Mouse (Mus musculus) 3T3-L1 (cell line): ENCODE results near the gene C530008M17Rik.

Source experiments
- DNase-seq: peaks from one replicate; pipeline ENCODE4 v3.0.0-alpha.2; 2015; ENCODE audit warnings: low read depth, low spot score

C530008M17Rik gene

DNA sequence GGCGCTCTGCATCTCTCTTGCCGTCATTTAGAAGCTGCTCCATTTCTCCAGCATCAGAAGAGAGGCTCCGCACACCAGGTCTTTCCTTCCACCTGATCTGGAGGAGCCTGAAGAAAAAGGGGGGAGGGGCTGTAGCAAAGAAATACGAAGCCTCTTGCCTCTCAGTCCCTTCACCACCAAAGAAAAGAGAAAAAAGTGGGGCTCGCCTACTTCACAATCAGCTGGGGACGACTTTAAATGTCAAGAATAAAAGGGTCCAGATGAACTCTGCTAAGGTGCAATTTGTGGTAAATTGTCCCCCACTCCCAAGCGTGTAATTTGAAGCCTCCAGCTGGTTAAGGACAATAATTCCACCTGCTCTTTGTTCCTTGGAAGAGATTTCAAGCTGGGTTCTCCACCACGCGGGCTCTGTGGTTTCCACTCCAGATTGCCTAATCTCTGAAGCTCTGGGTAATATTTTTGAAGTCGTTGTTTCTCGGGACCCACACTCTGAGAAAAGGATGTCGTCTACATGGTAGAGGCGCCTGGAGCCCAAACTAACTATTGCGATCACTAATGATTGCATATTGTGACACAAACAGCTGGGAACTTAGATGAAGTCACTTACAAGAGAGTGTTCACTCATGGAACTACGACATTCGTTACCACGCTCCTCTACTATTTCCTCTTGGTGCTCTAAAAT is 176.4 kb downstream of the C530008M17Rik start:
- no peak for DNase-seq

DNA sequence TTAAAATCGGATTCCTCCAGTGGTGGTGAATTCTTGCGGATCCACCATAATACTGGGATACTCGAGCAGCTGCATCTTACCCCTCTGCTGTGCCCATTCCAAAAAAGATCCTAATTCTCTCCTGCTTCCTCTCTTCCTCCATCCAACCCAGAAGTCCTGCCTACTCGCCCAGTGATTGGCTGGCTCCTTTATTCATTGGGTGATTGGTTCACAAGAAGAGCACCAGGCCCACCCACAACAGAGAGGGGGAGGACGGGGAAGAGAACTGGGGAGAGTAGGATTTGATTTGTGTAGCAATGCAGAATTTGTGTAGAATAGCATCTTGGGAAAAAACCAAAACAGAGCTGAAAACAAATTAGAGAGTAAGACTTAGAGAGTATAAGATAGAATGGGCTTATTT is 180.7 kb downstream of the C530008M17Rik start:
- peak; percentile 88 for DNase-seq

DNA sequence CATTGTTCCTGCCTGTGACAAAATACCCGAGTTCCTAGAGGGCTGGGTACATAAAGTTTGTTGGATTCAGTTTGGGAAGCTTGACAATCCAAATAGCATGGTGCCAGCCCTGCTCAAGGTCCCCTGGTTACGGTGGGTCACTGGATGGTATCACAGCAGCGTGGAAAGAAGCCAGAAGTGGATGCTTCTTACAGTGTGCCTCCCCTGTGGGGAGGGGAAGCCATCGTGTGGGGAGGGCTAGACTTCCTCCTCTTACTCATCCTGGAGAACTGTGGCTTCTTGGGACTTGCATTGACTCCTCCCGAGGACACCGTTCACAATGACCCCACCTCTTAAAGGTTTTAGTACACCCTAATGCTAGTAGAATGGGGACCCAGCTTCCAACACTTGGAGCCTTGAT is 183.5 kb downstream of the C530008M17Rik start:
- no peak for DNase-seq

DNA sequence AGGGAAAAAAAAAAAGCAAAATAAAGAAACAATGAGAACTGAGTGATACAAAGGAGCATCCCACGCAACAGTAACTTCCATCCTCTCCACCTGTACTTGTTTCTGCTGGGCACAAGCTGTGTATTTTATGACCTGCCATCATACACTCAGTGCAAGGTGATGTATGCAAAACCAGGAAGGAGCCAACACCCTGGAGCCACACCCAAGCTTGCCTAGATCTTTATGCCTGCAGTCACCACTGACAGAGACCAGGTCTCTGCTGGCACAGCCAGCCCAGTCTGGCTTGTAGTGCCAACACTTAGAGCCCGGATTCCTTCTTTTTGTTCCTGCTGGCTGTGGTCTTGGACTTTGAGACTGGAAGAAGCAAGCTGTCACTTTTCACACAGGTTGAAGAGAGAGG is 185.5 kb downstream of the C530008M17Rik start:
- DNase-seq: no peak

DNA sequence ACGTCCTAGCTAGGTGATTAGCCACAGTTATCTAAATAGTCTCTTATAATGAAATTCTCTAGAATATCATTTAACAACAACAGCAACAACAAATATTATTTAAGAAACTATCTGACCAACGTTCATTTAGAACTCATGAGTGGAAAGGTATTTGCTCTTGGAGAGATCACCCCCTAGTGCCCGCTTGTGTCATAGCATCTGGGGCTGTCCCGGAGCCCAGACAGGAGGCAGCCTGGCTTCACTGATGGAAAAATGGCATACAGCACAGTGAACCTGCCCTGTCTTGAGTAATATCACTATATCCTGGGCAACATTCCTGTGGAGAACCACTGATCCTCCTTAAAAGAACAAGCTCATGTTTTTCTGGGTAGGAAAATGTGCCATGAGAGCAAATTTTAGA is 187.1 kb downstream of the C530008M17Rik start:
- peak; percentile 85 for DNase-seq

DNA sequence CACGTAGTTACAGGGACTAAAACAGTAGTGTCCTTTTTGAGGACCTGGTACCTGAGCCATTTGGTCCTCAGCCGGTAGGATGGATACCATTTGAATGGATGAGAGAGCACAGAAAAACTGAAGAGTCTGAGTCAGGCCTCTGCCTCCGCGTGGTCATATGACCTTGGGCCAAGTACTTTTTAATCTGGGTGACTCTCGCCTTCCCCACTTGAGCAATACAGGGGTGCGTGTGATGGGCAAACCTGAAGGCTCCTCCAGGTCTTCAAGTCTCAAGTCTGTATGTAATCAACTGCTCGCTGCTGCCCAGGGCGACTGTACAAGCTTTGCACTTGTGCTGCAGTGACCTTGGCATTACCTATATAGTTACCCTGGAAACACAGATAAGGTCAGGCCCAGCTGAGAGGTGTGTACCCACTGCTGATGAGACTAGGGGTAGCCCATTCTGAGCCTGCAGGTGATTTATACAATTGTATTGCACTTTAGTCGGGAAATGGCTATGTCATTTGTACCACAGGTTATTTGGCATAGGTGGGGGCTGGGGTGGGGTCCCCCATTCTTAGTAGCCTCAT is 187.6 kb downstream of the C530008M17Rik start:
- no peak for DNase-seq

DNA sequence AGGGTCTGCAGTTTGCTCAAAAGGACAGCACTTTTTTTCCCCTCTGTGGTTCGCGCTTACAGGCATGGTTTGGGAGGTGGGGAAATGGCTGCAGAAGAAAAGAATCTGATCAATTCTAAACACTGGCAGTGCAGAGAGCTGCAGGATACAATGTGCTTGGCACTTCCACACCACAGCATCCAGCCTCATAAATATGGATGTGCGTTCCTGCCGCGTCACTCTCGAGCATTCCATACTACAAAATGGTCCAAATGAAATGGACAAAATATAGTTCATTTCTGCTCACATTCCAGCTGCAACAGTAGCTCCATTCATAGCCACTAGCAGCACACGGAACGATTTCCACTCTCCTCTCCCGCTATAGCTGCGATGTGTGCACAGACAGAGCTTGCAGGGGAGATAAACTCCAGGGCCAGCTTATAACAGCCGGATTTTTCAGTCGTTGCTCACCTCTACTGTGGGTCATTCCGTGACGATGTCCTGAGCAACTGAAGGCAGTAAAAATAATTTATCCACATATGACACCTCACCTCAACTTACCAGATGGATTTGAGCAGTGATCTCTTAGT is 188.4 kb downstream of the C530008M17Rik start:
- DNase-seq: no peak

DNA sequence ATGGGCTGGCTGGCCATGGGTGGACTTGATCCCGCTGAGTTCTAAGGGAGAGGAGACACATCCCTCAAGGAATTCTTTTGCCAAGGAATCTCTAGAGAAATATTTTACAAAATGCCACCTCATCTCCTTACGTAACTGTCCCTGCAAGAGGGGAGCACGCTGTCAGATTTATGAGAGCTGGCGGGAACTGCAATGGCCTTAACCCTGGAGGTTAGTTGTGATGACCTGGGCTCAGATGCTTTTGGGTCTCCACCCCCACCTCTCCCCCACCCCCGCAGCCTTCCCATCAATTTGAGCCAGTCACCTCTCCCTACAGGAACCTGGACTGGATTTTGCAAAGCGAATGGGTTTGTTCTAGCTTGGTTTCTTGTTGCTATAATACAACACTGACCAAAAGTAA is 190.8 kb downstream of the C530008M17Rik start:
- DNase-seq: no peak

DNA sequence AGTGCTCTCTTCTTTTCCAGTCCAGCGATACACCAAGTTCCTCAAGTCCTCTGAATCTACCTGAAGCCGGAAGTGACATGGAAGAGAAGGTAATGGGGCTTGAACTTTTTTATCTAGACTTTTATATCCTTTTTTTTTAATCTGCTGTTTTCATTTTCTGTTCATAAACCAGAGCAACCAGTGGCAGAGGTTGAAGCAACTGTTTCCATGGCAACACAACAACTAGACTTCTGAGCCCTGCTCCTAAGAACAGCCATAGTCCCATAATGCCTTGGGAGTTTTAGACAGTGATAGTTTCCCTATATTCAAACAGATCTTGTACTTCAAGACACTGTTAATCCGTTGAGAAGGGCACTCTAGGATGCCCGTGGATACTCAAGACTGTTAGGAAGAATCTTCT is 195.0 kb downstream of the C530008M17Rik start:
- peak; percentile 10 for DNase-seq

DNA sequence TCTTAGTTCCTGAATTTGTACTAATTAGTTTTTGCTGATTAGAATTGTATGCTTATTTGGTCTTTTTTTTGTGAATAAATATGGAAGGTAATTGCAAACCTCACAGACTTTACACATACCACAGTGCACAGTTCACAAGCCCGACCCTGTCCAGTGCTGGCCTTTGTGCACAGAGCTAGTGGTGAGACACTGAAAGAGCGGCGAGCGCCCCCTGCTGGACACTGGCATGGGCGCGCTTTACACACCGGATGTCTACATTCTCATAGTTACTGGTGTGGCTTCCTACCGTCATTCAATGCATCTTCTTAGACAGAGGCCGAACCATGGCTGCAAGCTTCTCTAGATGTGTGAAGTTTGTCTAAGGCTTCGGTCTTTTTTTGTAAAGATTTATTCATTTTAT is 197.2 kb downstream of the C530008M17Rik start:
- peak; percentile 86 for DNase-seq

DNA sequence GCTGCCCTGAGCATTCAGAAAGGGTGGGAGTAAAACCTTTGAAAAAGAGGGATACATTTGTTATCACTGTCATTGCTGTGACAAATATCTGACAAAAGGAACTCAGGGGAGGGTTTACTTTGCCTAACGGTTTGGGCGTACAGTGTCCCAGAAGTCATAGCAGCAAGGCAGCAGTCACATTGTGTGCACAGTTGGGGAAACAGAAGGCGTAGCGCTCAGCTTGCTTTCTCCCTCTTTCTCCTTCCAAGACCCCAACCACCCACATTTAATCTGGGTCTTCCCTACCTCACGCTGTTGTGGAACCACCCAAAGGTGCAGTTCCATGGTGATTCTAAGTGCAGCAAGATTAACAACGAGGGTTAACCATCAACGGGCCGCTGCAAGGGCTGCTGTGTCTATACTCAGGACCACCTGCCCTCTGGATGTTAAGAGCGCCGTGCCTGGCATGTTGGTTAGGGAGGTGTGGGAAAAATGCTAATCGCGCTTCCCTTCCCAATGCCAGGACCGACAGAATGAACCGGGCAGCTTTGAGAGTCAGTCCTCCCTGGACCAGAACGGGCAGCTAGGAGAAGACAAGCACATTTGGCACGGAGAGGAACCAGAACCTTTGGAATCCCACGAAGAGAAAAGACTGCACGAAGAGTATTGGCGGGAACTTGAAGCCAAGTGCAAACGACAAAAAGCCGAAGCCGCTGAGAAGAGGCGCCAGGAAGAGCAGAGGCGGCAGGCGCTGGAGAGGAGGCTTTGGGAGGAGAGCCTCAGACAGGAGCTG is 199.7 kb downstream of the C530008M17Rik start:
- no peak for DNase-seq

DNA sequence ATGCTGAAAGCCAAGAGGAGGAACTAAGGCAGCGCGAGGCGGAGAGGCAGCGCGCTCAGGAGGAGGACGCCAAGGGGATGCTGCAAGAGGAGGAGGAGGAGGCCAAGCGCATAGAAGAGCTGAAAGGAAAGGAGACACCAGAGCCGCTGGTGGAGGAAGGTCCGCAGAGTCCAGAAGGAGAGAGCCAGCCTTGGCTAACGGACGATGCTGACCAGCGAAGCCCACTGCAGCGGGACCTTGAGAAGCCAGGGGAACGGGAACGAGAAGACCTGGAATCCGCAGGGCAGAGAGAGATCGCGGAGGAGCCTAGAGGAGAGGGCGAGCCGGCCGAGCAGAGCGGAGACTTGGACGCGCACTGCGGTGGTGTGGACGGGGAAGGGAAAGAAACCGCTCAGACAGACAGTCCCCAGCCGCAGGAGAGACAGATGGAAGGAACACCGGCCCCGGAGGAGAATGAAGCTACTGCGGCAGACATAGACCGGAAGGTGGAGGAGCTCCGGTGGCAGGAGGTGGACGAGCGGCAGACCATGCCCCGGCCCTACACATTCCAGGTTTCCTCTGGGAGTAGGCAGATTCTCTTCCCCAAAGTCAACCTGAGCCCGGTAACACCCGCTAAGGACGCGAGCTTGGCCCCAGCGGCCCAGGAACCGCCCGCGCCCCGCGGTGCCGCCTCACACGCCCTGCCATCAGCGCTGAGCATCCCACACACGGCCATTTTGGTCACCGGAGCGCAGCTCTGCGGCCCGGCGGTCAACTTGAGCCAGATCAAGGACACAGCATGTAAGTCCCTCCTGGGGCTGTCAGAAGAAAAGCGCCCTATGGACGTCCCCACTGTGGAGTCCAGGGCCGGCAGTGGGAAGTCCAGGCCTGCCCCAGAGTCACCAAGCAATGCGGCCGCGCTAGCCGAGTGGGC is 201.0 kb downstream of the C530008M17Rik start:
- no peak for DNase-seq

DNA sequence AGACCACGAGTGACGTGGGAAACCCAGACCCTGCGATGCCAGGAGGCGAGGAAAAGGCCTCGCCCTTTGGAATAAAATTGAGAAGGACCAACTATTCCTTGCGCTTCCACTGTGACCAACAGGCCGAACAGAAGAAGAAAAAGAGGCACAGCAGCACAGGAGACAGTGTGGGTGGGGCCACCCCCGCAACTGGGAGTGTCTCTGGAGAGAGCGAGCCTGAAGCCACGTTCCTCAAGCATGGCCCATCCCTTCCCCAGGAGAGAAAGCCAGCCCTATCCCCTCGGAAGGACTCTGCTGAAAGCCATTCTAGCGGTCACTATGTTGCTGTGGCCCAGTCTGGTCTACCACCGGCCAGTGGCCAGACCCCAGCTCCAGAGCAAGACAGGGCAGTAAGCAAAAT is 202.1 kb downstream of the C530008M17Rik start:
- no peak for DNase-seq

DNA sequence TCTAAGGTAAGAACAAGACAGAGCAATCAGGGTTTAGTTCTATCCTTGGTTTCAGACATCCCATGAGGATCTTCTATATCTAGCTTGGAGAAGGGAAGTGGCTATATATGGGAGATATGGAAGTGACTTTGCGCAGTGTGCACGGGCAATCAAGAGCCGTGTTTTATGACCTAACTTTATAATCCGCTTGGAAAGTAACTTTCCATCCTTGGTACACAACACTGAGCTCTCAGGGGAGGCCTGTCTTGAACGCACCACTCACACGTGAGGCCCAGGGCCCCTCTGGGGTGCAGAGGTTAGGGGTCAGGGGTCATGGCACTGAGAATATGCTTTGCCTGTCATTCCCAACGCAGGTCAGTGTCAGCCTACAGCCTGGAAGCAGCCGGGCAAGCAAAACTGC is 210.5 kb downstream of the C530008M17Rik start:
- DNase-seq: no peak

DNA sequence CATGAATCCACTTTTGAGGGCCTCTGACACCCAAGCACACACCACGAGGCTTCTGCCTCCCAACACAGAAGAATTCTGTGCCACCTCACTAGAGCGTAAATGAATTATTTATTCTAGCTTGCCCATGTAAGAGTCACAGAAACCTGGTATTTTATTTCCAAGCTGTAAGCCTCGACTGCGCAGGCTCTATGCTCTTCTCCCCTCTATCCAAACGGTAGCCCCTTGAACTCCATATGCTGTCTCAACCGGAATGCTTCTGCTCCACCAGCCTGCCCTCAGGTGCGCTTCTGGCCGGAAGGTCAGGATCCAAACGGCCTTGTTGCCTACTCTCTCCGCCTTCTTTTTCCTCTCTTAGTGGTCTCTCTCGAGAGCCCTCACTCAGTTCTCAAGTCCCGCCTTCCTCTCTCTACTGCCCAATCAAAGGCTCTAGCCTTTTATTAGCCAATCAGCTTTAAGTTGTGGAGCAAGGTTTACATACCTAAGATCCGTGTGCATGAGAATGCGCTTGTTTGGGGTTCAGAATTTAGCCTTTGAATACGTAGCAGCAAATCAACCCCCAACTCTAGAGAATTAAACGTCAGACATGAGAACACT is 212.5 kb downstream of the C530008M17Rik start:
- DNase-seq: no peak

DNA sequence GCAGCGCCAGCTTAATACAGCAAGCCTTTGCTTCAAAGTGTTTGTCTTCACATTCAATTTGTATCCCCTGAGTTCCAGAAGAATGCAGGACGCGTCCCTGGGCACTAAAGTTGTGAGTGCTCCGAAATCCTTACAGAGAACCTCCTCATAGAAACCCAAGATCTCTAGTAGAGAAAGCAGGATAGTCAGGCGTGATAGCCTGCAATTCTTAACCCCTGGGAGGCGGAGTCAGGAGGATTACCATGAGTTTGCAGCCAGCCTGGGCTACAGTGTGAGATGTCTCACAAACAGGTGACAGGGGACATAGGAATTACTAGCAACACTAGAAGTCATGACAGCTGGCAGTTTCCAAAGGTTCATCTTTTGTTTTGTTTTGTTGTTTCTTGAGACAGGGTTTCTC is 213.2 kb downstream of the C530008M17Rik start:
- no peak for DNase-seq

DNA sequence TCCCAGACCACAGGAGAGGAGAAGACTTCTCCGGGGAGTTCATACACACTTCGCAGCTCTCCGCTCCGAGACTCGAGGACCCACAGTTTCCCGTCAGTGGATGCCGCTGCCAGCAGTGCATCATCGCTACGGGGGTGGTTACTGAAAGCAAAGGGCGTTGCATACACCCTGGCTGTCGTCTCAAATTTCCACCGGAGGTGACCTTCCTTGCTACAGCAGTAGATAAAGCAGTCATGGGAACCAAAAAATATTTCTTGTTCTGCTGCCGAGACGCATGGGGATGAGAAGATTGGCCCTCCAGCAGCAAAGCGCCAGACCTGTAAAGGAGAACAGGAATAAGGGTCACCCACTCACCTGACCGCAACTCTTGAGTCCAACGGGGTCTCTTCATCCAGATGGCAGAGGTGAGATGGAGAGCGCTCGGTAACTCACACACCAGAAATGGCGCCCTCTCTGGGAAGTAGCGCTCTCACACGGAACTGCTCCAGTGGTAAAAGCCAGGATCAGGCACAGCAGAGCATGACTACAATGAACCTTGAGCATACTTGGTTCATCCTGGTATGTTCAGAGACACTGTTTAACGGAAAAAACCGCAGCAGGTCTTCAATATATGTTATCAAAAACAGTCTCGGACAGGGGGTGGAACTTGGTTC is 219.9 kb downstream of the C530008M17Rik start:
- no peak for DNase-seq

DNA sequence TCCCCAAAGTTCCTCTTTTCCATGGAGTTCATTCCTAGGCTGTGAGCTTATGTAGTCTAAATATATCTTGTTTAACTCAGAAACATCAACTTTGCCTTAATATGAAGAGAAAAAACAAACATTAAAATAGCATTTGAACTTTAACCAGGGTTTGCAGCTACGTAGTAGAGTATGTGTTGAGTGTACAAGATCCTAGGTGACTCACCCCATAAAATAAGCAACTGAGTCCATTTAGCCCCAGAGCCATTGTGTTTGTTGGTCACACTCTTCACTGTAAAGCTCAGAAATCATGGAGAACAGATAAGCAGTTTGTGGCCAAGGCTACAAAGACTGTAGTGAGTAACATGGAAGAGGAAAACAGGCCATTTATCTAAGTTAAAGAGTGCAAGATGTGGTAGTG is 227.8 kb downstream of the C530008M17Rik start:
- no peak for DNase-seq

DNA sequence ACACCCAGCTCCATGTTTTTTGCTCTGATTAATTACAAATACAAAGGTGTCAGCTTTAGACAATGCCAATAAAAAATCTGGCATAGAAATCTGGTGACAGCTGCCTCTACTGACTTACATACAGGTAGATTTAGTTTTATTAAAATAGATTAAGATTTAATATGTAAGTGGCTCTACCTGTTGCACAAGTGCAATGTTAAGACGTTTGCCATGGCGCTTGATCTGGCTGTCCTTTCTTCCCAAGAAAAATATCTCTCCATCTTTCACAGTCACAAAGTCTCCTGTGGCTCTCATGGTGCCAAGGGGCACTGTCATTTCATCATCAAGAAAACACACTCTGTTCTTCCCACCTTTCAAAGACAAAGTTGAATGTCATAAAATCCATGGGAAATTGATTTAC is 230.7 kb downstream of the C530008M17Rik start:
- DNase-seq: no peak

DNA sequence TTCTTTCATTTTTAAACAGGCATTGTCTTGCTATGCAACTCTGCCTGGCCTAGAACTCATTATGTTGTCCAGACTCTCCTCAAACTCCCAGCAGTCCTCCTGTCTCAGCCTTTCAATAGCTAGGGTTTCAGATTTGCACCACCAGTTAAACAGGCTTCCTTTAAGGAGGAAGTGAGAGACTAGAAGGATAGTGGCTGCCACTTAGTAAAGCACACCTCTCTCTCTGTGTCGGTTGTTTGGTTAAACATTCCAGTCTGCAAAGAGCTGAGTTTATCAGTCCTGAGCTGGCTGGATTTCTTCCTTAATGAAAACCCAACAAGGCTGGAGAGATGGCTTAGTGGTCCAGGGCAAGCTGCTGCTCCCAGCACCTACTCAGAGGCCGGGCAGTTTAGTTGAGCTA is 236.3 kb downstream of the C530008M17Rik start:
- DNase-seq: no peak

DNA sequence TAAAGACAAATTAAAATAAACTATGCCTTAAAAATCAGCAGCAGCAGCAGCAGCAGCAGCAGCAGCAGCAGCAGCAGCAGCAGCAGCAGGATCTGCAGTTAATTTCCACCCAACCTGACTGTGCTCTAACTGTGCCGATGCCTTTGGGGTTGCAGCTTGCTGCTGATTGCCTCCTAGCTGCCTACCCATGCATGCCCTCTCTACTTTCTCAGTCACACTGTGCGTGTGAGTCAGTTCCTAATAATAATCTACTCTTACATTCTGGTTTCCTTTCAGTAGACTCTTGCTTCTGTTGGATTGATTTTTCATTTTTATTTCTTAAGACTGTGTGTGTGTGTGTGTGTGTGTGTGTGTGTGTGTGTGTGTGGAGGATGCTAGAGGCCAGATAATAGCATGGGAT is 236.8 kb downstream of the C530008M17Rik start:
- no peak for DNase-seq
